Mouse (Mus musculus): Measurements from ENCODE around the gene Decr2. TPM values are rescaled to one million over a fixed set of nuclear protein-coding genes. Genes with fewer than 3 reads are reported as not detected.
"Not testable (repeated sequence)": the region's sequence is repeated elsewhere in the genome, so short reads cannot be mapped to it uniquely, and the experiment has no call there.

Decr2 gene
- polyA plus RNA-seq, 1 experiment from 2014 or later: 39.4 TPM

DNA sequence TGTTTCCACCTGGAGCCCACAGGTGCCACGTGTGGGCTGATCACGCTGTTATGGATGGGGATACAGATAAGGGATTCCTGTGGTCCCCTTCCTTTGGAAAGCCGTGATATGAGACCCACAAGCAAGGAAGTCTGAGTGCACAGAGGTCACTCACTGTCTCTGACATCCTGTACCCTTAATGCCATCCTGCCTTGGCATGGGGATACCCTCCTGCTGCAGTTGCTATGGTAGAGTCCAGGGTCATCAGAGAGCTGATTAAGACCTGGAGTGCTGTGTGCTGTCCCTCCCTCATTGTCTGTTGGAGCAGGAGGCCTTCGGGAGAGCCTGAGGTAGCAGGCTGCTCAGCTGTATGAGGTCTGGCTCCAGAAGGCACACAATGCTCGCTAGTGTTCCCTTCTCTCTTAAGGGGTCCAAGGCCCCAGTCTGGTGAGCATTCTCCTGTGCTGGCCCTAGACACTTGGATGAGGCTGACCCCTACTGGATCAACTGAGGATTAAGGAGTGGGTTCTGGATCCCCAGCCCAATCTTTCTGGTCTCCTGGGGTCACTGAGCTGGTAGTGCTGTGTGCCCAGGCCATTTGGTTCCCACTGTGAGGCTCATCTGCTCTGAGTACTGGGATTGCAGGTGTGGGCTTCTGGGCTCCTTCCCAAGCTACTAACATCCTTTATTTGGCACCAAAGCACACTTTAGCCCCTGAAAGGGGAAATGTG lies 32.4 kb upstream of the Decr2 start:
- 61% methylated on average over 5 of the region's 5 CpGs for WGBS
- Histone ChIP-seq H3K36me3 (peaks cover 20% of the 10 kb centered on the region), H3K27ac (no peak overlapping the region), H3K27me3 (replicated peaks) (peaks cover 6% of the 10 kb centered on the region; the same call in 1 of the 2 replicates), H3K4me3 (replicated peaks) (no peak overlapping the region), H3K4me1 (replicated peaks) (peaks cover 15% of the 10 kb centered on the region), H3K9me3 (no peaks in the 10 kb centered on the region), H3K9ac (no peak overlapping the region), H3K4me2 (replicated peaks) (no peak overlapping the region)
- no peak for ATAC-seq

DNA sequence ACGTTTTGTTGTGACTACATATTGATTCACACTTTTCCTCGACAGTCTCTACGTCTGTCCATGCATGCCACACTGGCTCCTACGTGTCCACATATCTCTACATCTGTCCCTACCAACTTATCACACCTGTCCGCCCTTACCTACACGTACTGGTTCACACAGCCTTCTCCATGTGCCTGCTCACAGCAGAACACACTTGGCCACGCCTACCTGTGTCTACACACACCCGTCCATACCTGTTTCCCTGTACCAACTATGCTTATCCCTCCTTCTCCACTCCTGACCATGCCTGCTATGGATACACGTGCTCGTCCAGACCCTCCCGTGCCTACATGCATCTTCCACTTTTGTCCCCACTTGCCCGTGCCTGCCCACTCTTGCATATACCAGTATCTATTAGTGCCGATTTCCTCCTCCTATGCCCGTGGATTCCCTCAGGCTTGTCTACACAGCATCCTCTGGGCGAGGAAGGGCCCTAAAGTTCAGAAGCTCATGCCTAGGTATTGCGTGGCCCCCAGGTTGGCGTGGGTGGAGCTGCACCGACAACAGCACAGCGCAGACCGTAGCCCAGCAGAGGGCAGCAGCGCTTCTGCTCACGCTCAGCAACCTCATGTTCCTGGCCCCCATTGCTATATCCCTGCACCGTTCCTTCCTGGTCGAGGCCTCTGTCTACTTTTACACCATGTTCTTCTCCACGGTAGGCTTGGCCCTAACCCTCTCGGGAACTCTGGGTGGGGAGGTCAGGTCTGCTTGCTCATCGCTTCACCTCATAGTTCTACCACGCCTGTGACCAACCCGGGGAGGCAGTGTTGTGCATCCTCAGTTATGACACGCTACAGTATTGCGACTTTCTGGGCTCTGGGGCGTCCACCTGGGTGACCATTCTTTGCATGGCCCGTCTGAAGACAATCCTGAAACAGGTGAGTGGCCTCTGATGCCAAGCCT lies 29.9 kb upstream of the Decr2 start:
- ATAC-seq: peak; percentile 27; the same call in 1 of the 2 replicates
- H3K27ac ChIP-seq: no peak overlapping the region
- H3K4me2 ChIP-seq (replicated peaks): peak overlapping the region; percentile 31
- peaks cover 18% of the 10 kb centered on the region for H3K27me3 ChIP-seq (replicated peaks)
- H3K36me3 ChIP-seq: no peaks in the 10 kb centered on the region
- no peak overlapping the region for H3K4me3 ChIP-seq (replicated peaks)
- WGBS: 45% methylated on average over 33 of the region's 33 CpGs
- H3K9me3 ChIP-seq: no peaks in the 10 kb centered on the region
- H3K4me1 ChIP-seq (replicated peaks): peaks cover 32% of the 10 kb centered on the region
- no peak overlapping the region for H3K9ac ChIP-seq

DNA sequence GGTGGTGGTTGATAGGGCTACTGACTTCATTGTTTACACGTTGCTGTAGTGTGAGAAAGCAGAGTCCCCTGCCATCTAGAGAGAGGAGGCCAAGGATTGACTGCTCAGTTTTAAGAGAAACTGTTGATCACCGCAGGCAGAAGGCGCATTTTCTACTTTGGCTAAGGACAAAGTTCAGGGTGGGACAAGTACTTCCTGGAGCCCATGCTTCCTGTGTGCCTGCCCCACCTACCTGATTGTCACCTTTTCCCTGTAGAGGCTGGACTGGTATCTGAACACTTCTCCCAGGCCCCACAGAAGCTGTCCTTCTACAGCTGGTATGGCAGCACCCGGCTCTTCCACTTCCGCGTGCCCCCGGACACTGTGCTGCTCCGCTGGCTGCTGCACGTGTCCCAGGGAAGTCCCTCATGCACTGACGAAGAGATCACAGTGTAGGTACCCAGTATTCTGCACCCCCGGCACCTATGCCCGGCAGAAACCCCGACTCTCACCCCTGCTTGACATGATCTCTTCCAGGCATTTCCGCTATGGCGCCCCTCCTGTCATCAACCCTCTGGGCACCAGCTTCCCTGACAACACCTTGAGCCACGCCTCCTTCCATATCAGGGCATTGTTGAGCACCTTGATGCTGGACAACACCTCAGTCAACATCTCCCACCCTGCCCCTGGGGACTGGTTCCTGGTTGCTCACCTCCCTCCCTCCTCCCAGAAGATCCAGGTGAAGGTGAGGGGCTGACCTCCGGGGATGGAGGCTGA lies 26.5 kb upstream of the Decr2 start:
- Histone ChIP-seq H3K4me2 (replicated peaks) (peak overlapping the region; percentile 10; the same call in 1 of the 2 replicates), H3K27me3 (replicated peaks) (peaks cover 49% of the 10 kb centered on the region), H3K9ac (no peak overlapping the region), H3K36me3 (no peaks in the 10 kb centered on the region), H3K4me1 (replicated peaks) (peaks cover 38% of the 10 kb centered on the region), H3K27ac (peak overlapping the region; percentile 71), H3K9me3 (no peaks in the 10 kb centered on the region), H3K4me3 (replicated peaks) (no peak overlapping the region)
- peak; percentile 42 for ATAC-seq
- 76% methylated on average over 17 of the region's 17 CpGs for WGBS

DNA sequence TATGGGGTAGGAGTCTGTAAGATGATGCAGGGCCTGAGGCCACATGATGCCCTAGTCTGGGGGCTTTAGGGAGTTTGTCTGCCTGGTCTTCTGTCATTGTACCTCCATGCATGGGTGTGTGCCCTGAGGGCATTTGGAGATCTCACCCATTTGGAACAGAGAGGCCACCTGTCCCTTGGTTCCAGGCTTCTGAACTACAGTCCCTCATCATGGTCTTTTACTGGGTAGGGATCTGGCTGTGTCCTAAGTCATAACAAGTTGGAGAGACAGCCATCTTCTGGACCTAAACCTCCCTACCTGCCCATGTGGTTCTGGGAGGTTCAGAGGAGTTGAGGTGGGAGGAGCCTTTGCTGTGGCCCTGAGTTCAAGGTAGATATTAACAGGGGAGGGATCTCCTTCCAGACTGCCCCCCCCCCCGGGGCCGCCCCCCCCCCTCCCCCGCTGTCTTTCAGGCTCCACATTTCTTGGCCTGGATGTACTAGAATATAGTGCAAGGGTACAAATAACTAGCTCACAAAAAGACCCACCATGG lies 25.9 kb upstream of the Decr2 start:
- 57% methylated on average over 3 of the region's 3 CpGs for WGBS

DNA sequence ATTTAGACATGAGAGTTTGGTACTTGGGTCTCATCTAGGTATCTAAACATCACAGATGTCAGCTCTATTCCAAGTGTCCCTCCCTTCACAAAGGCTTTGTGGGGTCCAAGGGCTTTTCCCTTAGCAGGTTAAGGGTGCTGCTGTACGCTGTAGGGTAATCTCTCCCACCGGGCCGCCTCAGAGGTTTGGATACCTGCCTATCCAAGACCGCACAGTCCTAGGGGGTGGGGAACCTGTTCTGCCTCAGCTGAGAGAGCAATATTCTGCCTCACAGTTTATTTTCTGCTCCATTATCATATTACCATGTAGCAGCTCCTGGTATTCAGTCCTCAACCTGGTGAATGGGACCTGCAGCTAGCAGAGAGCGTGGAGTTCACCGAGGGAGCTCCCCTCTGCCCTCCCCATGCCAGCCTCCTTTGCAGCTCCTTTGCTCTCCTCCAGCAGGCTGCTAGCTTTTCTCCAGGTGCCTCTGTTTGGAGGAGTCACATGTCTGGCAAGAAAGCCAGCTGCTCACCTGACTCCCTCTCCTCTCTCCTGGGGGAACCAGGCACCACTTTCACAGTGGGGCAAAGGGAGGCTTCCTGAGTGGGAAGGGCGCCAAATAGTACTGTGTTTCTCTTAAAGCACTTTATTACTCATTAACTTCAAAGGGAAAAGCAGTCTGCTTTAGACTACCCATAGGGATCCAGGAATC lies 25.2 kb upstream of the Decr2 start:
- peak; percentile 9; the same call in 1 of the 2 replicates for ATAC-seq
- Histone ChIP-seq H3K9me3 (no peaks in the 10 kb centered on the region), H3K4me1 (replicated peaks) (peaks cover 37% of the 10 kb centered on the region), H3K27me3 (replicated peaks) (peaks cover 58% of the 10 kb centered on the region), H3K36me3 (no peaks in the 10 kb centered on the region), H3K27ac (peak overlapping the region; percentile 71), H3K4me2 (replicated peaks) (peak overlapping the region; percentile 18), H3K9ac (no peak overlapping the region), H3K4me3 (replicated peaks) (no peak overlapping the region)
- 80% methylated on average over 7 of the region's 7 CpGs for WGBS

More for the DNA sequence above, 25.9 kb upstream of the Decr2 start:
- H3K4me3 ChIP-seq (replicated peaks): no peak overlapping the region
- H3K9me3 ChIP-seq: no peaks in the 10 kb centered on the region
- peak; percentile 4; the same call in 1 of the 2 replicates for ATAC-seq
- peaks cover 54% of the 10 kb centered on the region for H3K27me3 ChIP-seq (replicated peaks)
- H3K4me1 ChIP-seq (replicated peaks): peaks cover 38% of the 10 kb centered on the region
- peak overlapping the region; percentile 18 for H3K4me2 ChIP-seq (replicated peaks)
- peak overlapping the region; percentile 71 for H3K27ac ChIP-seq
- no peak overlapping the region for H3K9ac ChIP-seq
- no peaks in the 10 kb centered on the region for H3K36me3 ChIP-seq

DNA sequence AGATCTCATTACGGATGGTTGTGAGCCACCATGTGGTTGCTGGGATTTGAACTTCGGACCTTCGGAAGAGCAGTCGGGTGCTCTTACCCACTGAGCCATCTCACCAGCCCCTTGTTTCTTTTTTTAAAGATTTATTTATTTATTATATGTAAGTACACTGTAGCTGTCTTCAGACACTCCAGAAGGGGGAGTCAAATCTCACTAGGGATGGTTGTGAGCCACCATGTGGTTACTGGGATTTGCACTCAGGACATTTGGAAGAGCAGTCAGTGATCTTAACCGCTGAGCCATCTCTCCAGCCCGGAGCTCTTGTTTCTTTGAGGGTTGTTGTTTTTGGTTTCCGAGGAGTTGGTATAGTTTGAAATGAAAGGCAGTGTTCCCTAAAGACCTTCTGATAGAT lies 24.3 kb upstream of the Decr2 start:
- H3K4me2 ChIP-seq (replicated peaks); H3K27ac ChIP-seq; H3K36me3 ChIP-seq; H3K9me3 ChIP-seq; H3K4me3 ChIP-seq (replicated peaks); ATAC-seq; H3K9ac ChIP-seq: not testable (repeated sequence)
- Histone ChIP-seq H3K27me3 (replicated peaks) (peaks cover 58% of the 10 kb centered on the region), H3K4me1 (replicated peaks) (peaks cover 31% of the 10 kb centered on the region)
- WGBS: 72% methylated on average over 7 of the region's 7 CpGs

DNA sequence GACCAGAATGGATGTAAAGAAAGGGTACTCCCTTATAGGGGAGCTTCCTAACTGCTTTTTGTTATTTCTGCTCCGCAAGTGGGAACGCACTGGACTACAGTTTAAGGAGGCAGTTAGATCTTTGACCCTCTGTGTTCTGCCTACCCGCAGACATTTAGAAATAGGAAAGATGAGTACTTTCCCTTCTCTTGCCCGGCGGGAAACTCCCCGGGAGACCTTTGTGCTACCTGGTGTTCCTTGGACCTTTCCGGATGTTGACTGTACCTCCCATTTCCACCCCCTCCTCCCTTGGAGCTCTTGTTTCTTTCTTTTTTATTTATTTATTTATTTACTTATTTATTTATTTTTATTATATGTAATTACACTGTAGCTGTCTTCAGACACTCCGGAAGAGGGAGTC lies 23.9 kb upstream of the Decr2 start:
- peaks cover 31% of the 10 kb centered on the region for H3K4me1 ChIP-seq (replicated peaks)
- 11% methylated on average over 8 of the region's 8 CpGs for WGBS
- peak overlapping the region; percentile 95 for H3K4me2 ChIP-seq (replicated peaks)
- ATAC-seq: no peak
- peak overlapping the region; percentile 70 for H3K27ac ChIP-seq
- H3K4me3 ChIP-seq (replicated peaks): peak overlapping the region; percentile 67
- H3K36me3 ChIP-seq: no peaks in the 10 kb centered on the region
- no peaks in the 10 kb centered on the region for H3K9me3 ChIP-seq
- peaks cover 58% of the 10 kb centered on the region for H3K27me3 ChIP-seq (replicated peaks)
- H3K9ac ChIP-seq: peak overlapping the region; percentile 71

DNA sequence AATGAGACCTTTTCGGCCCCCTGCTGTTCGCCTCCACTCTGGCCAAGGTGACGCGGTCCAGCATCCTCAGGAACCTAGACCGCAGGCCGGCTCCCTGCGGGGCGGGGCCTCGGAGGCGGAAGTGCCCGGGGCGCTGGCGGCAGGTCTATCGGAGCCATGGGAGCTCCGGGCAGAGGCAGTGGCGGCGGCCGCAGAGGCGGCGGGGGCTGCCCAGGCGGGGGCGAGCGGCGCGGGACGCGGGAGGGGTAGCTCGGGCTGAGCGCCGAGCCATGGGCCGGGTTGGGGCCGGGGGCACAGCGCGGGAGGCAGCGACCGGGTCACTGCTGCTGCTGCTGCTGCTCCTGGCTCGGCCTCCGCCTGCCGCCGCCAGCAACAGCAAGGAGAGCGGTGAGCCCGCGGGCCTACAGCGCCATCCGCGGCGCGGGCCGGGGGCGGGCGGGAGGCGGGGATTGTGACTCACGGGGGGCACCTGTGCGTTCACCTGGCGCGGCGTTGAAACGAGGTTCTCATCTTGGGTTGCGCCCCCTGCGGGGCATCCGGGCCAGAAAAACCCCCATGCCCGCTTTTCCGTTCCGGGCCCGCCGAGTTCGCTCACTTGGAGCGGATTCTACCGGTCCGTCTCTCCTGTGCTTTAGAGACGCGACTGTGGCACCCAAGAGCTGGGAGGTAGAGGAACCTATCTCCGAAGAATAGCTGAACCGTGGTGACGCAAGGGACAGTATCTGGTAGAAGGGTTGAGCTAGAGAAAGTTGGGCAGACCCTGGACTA lies 23.2 kb upstream of the Decr2 start, which contains the start of gene Tmem8:
TSS of gene Tmem8 (plus strand) at position 119 of the 768 bp plus-strand sequence.
- peaks cover 31% of the 10 kb centered on the region for H3K4me1 ChIP-seq (replicated peaks)
- H3K9ac ChIP-seq: peak within 1 kb of the TSS; percentile 71
- H3K36me3 ChIP-seq: no peaks in the 10 kb centered on the region
- H3K27me3 ChIP-seq (replicated peaks): peaks cover 56% of the 10 kb centered on the region
- H3K27ac ChIP-seq: peak within 1 kb of the TSS; percentile 70
- peak; percentile 82 for ATAC-seq
- no peaks in the 10 kb centered on the region for H3K9me3 ChIP-seq
- WGBS: under 1% methylated on average over 70 of the region's 75 CpGs
- peak within 1 kb of the TSS; percentile 95 for H3K4me2 ChIP-seq (replicated peaks)
- peak within 1 kb of the TSS; percentile 67 for H3K4me3 ChIP-seq (replicated peaks)

DNA sequence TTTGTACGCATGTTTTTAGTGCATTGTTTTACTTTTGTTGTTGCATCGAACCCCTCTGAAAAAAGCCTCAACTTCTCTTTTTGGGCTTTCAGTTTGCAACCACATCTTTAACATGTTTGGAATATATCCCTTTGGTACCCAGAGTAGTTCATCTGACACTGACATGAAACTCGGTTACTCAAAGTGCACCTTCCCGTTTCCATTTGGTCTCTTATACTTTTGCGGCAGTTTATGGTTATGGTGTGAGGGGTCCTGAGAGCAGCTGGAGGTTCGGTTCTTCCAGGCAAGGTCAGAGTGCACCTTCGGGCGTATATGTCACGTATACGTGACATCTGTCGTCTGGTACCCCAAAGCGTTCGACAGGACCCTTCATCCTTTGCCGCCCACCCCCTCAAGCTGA lies 22.6 kb upstream of the Decr2 start:
- peaks cover 31% of the 10 kb centered on the region for H3K4me1 ChIP-seq (replicated peaks)
- H3K4me3 ChIP-seq (replicated peaks): peak overlapping the region; percentile 67
- H3K4me2 ChIP-seq (replicated peaks): peak overlapping the region; percentile 95
- peak; percentile 0; the same call in 1 of the 2 replicates for ATAC-seq
- 20% methylated on average over 14 of the region's 14 CpGs for WGBS
- H3K9ac ChIP-seq: peak overlapping the region; percentile 71
- peaks cover 52% of the 10 kb centered on the region for H3K27me3 ChIP-seq (replicated peaks)
- no peak overlapping the region for H3K27ac ChIP-seq
- H3K36me3 ChIP-seq: no peaks in the 10 kb centered on the region
- no peaks in the 10 kb centered on the region for H3K9me3 ChIP-seq

DNA sequence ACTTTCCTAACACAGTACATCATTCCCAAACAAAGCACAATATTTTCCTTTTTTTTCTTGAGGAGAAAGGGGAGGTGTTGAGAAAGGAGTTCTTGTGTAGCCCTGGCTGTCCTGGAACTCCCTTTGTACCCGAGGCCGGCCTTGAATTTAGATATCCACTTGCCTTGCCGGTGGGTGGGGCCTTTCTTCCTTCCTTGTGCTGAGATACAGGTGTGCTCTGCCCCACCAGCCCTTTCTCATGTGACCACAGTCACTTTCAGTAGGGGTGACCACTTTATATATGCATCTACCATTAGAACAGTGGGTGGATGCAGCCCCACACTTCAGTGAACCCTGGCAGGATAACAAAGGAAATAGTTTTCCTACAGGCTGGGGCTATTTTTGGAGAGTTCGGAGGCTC lies 21.6 kb upstream of the Decr2 start:
- no peak overlapping the region for H3K4me2 ChIP-seq (replicated peaks)
- H3K36me3 ChIP-seq: no peaks in the 10 kb centered on the region
- WGBS: 20% methylated on average over 4 of the region's 4 CpGs
- H3K9me3 ChIP-seq: no peaks in the 10 kb centered on the region
- peaks cover 27% of the 10 kb centered on the region for H3K4me1 ChIP-seq (replicated peaks)
- H3K9ac ChIP-seq: no peak overlapping the region
- peaks cover 52% of the 10 kb centered on the region for H3K27me3 ChIP-seq (replicated peaks)
- ATAC-seq: no peak
- no peak overlapping the region for H3K4me3 ChIP-seq (replicated peaks)
- H3K27ac ChIP-seq: no peak overlapping the region

DNA sequence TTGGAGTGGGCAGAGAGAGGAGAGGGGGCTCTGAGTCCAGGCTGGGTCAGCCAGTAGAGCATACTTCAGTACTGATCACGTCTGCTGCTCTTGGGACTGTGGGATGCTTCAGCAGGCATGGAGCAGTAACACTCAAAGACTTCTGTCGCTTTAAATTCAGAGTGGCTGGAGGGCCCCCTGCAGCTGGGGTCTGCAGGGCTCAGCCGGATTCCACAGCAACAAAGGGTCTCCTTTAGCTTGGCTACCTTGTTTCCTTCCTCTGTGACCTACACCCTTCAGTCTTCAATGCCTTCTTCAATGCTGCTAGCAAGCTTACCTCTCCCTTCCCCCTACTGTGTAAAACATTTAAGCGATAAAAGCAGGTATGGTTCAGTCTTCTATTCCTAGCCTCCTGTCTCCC lies 20.9 kb upstream of the Decr2 start:
- Histone ChIP-seq H3K4me3 (replicated peaks) (no peak overlapping the region), H3K27ac (no peak overlapping the region), H3K36me3 (no peaks in the 10 kb centered on the region), H3K9ac (no peak overlapping the region), H3K9me3 (no peaks in the 10 kb centered on the region), H3K4me1 (replicated peaks) (peaks cover 24% of the 10 kb centered on the region), H3K27me3 (replicated peaks) (peaks cover 49% of the 10 kb centered on the region), H3K4me2 (replicated peaks) (no peak overlapping the region)
- ATAC-seq: no peak
- 17% methylated on average over 4 of the region's 4 CpGs for WGBS

Data from intestine, embryonic 15.5 days (tissue).